Mouse (Mus musculus): ENCODE measurements around the gene Cks2.
"Not testable (repeated sequence)": the region's sequence is repeated elsewhere in the genome, so short reads cannot be mapped to it uniquely, and the experiment has no call there.

Cks2 gene

DNA sequence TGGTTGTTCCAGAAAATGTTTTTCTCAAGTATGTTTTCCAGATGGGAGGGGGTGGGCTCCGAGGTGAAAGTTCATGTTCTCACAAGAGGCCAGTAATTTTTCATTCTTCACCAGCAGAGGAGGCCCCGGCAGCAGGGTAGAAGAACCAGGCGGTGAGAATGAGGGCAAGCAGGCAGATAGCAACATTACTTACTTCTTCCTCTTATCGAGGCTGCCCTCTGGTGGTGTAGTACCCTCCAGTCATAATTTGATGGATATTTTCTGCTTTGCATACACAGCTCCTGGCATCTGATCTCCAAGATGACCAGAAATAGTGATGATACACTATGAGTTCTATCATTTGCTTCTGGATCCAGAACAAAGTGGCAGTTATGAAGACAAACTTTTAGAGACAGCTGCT is 6.1 kb upstream of the Cks2 start:
- no peak for DNase-seq (ENCODE audit: low spot score in 2 of 2)

DNA sequence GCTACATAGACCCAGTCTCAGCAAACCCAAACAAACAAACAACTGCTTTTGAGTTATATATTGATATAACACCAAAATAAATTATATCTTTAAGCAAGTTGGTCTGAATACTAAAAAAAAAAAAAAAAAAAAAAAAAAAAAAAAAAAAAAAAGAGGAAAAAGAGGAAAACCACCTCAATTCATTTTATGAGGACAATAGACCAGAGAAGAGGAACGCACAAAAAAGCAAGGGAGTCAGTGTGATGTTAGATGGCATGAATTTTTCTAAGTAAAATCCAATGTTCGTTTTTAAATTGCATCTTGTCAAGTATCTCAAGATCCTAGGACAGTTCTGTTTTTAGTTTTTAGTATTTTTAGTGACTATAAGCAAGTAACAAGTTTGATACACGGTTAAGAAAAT is 3.6 kb upstream of the Cks2 start:
- DNase-seq (ENCODE audit: low spot score in 2 of 2) = no peak

DNA sequence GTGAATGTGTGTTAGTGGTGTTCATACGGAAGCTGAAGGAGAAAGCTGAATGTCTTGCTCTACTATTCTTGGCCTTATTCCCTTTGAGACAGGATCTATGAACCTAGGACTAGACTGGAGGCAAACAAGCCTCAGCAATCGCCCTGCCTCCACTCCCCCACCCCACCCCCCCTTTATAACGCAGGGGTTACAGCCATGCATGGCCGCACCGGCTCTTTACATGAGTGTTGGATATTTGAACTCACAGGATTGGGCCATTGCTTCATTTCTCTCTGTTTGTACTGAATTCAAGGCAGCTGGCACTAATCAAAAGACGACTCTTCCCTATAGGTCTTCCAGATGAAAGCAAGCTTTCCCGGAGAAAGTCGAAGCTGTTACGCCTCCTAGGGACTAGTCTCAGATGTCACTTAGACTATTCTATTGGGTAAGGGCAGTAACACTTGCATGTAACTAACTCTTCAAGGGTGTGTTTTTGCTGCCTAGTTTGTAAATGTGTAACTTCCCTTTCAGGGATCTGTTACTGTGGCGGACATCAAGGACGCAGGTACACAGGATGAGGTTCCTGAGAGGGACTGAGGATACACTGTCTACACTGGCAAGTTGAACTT is 2.8 kb upstream of the Cks2 start:
- DNase-seq (ENCODE audit: low spot score in 2 of 2) = no peak

GRCm38 (mm10) chr13:51643924-51644828 is 856 bp upstream of the Cks2 start:
- DNase-seq (ENCODE audit: low spot score in 2 of 2) = no peak

DNA sequence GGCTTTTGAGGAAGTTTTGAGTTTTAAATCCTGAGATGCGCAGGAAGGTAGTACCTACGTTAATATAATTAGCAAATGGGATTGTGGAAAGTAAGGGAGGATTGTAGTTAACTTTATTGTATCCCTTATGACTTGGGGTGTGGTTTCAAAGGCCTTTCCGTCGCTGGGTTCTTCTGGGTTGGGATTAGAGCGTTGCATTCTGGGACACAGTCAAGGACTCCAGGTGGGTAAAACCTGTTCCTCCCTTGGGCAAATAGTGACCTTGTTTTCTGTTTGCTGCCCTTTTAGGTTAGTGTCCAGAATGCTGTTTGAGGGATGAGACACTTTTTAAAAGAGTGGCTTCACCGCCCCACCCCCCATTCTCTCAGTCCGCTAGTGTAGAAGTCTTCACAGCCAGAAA is 840 bp downstream of the Cks2 start:
- DNase-seq (ENCODE audit: low spot score in 2 of 2) = no peak

GRCm38 (mm10) chr13:51646362-51647027 is 1.5 kb downstream of the Cks2 start:
- DNase-seq (ENCODE audit: low spot score in 2 of 2) = no peak

GRCm38 (mm10) chr13:51647770-51648169 is 2.7 kb downstream of the Cks2 start:
- no peak for DNase-seq (ENCODE audit: low spot score in 2 of 2)

DNA sequence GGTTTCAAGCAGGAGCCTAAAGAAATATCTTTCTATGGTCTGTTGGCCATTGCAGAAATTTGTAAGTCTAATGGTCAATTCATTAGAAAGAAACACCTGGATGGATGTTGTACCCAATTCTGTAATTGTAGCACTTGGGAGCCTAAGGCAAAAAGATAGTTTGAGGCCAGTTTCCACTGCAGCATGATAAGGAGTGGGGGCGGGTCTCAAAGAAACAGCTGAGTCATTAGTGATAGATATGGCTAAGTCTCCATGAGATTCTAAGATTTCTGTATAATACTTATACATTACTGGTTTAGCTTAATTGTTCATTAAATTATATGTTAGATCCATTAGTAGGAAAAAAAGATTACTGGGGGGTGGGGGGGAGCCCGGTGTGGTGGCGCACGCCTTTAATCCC is 3.2 kb downstream of the Cks2 start:
- no peak for DNase-seq (ENCODE audit: low spot score in 2 of 2)

DNA sequence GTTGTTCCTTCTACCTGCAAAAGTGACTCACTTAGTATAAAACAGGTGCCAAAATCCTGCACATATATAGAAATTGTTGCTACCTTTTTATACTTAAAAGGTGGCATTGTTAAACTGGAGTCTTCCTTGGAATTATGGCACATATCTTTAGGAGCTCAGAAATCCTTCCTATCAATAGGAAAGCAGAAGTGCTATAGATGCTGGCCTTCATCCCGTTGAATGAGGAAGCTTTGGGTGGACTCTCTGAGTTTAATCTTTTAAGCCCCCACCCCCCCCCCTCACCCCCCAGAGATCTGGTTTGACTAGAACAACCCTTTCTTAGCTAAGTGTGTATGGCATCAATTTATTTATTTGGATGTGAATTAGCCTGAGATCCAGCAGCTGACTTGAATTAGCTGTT is 4.7 kb downstream of the Cks2 start:
- DNase-seq (ENCODE audit: low spot score in 2 of 2) = no peak

GRCm38 (mm10) chr13:51651408-51652064 is 6.5 kb downstream of the Cks2 start, which contains the start of gene Secisbp2:
Gene Secisbp2 (plus strand): TSS chr13:51651697.
- peak; percentile 94 to 96 for DNase-seq (ENCODE audit: low spot score in 2 of 2)

DNA sequence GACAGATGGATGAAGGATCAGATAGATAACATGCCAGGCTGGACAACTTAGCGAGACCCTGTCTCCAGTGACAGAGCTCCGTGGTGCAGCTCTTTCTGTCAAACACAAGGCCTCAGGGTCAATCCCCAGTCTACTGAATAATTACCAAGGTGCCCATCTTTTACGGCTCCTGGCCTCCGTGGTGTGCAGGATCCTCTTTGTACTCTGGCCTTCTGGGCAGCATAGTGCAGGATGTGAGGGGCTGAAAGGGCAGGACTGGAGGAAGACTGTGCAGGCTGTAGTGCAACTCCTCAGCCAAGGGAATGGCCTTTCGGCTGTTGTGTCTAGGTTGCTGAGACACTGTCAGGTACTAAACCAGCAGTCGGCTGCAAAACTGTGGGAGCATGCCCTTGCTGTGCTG is 8.1 kb downstream of the Cks2 start:
- no peak for DNase-seq (ENCODE audit: low spot score in 2 of 2)

DNA sequence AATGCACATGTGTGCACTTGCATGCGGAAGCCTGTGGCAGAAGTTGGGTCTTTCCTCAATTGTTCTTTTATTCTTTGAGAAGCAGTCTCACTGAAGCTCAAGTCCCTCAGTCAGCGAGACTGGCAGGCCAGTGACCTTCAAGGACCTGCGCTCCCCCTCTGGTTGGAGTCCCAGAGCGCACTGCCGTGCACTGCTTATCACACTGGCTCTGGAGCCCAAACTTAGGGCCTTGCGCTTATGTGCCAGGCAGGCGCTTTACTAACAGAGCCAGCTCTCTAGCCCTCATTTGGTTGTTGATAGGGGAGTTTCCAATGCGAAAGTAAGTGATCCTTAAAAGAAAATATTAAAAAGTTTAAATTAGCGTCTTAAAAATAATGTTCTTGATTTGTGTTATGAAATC is 8.9 kb downstream of the Cks2 start:
- DNase-seq (ENCODE audit: low spot score in 2 of 2) = no peak

DNA sequence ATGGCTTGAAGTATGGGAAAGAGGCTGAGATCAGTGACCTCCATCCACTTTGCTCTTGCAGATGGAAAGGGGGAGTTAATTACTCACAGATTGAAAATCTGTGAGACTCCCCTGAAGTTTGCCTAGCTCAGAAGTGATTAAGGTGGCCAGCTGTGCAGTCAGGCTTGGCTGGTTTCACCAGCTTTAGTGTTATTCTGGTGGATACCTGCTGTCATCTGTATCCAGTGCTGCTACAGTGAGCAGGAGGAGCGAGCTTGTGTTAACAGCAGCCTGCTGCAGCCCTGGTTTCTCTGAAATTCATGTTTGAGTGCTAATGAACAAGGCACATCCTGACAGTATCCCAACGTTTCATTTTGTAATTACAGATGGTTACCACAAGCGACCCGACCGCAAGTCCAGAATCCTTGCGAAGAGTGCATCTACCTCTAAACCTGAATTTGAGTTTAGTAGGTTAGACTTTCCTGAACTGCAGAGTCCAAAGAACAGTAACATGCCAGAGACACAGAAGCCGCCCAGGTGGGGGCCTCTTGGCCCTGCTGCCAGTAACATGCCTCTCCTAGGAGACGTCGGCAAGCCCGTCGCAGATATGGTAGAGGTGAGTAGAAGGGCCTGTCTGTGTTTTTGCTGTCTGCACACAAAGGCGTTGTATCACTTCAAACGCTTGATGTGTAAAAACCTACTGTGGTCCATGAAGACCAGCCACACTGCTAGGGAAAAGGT is 11.6 kb downstream of the Cks2 start:
- no peak for DNase-seq (ENCODE audit: low spot score in 2 of 2)

DNA sequence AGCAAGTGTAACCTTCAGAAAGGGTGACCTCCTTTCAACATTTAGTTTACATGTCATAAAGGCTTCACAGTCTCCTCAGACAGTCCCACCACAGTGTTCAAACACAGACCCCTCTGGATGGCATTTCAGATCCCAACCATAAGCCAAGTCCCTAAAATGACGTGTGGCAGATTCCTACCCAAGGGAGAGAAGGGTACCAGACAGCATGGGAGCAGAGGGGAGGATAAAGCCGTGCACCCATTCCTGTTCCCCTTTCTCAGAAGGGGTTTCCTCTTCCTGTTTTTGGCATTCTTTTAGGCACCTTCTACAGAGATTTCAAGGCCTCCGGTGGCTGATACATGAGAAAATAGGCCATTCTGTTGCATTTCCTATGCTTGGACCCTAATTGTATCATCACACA is 13.1 kb downstream of the Cks2 start:
- no peak for DNase-seq (ENCODE audit: low spot score in 2 of 2)

- DNase-seq (ENCODE audit: low spot score in 2 of 2) = no peak
Observed at GRCm38 (mm10) chr13:51659573-51659972, 14.5 kb downstream of the Cks2 start.

GRCm38 (mm10) chr13:51663561-51663960 is 18.5 kb downstream of the Cks2 start:
- DNase-seq (ENCODE audit: low spot score in 2 of 2) = no peak

DNA sequence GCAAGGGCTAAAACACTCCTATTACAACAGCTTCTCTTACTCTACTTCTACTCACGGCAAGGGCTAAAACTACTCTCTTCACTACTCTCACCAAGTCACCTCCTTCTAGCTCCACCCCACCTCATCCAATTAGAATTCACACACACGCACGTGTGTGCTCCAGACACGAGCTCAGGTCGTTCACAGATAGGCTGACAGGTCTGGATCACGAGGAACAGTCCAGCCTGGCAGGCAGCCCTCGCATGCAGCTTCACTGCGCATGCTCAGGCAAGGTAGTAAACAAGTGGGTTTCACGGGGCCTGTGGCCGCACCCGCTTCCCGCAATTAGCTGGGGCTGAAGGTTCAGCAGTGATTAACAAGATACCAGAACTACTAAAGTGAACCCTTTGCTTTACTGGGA is 23.2 kb downstream of the Cks2 start:
- DNase-seq (ENCODE audit: low spot score in 2 of 2) = not testable (repeated sequence)

DNA sequence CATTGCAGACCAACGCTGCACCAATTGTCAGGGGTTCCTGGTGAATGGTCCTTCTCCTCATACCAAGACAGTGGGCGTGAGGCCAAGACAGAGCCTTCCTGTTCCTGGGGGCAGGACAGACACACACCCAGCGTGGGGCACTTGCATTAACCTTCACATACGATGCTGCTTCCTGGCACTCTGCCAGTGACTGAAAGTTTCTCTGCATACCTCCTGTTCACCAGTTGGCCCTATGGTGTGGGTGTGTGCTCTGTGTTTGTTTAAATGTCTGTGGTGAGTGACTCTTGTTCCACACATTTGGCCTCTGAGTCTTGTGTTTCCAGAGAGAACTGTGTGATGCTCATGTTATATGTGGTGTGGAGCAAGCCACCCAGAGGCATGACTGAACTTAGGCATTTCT is 31.6 kb downstream of the Cks2 start:
- no peak for DNase-seq (ENCODE audit: low spot score in 2 of 2)

DNA sequence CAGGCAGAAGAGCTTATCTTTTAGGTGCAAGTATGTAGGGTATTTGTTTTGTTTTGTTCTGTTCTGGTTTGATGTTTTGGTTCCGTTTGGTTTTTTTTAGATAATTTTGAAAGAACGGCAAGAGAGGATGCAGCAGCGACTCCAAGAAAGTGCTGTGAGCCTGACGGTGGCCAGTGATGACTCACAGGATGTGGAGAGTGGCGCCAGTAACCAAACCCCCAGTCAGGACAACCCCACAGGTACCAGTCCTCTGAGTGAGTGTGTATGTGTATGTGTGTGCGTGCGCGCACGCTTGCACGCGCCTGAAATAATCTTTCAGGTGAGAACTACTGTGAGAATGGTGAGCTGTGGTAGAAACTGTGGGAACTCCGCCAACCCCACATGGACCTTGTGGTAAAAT is 32.0 kb downstream of the Cks2 start:
- no peak for DNase-seq (ENCODE audit: low spot score in 2 of 2)

- DNase-seq (ENCODE audit: low spot score in 2 of 2) = no peak
Observed at GRCm38 (mm10) chr13:51677630-51678185, 32.7 kb downstream of the Cks2 start.

DNA sequence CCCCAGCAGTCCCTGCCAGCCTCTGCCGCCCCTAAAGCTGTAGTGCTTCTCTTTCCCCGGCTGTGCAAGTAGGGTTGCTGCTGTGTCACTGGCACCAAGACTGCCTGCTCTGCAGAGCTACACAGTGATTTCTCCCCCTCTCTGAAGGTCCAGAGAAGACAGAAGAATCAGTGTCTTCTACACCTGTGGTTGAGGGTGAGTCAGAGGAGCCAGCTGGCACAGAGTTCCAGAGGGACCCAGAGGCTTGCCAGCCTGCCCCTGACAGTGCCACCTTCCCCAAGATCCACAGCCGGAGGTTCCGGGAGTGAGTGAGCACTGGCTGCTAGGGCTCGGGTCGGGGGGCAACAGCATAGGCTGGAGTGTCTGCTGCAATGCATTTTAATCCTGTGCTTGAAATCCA is 33.7 kb downstream of the Cks2 start:
- no peak for DNase-seq (ENCODE audit: low spot score in 2 of 2)
